Mouse (Mus musculus) myocyte (in vitro differentiated cells): ENCODE data around the gene Hcn1.

Source experiments
- CEBPB ChIP-seq: IDR thresholded peaks from 2 replicates; pipeline ENCODE4 v1.6.1; 2011; ENCODE audit warnings: mild to moderate bottlenecking, moderate library complexity; ENCODE audit not compliant: poor library complexity, insufficient read depth, severe bottlenecking
- E2F4 ChIP-seq: IDR thresholded peaks from one replicate; pipeline ENCODE4 v1.6.1; 2011; ENCODE audit warnings: mild to moderate bottlenecking, control low read depth, moderate library complexity; ENCODE audit not compliant: insufficient read depth
- MAX ChIP-seq: IDR thresholded peaks from one replicate; pipeline ENCODE4 v1.6.1; 2011; ENCODE audit warnings: low read depth, mild to moderate bottlenecking, control low read depth
- MYOD1 ChIP-seq, 3 experiments: IDR thresholded peaks; one replicate each; pipeline ENCODE4 v1.6.1; 2011; ENCODE audit warnings: control low read depth in 2 of 3, low read depth in 2 of 3, mild to moderate bottlenecking in 2 of 3, moderate library complexity in 1 of 3; ENCODE audit not compliant: insufficient read length in 2 of 3, control insufficient read depth in 1 of 3
- MYOG ChIP-seq, 3 experiments: IDR thresholded peaks; one replicate each; pipeline ENCODE4 v1.6.1; 2011; ENCODE audit warnings: control low read depth in 2 of 3, low read depth in 2 of 3, mild to moderate bottlenecking in 2 of 3; ENCODE audit not compliant: insufficient read length in 2 of 3, control insufficient read depth in 1 of 3, insufficient read depth in 1 of 3
- POLR2A ChIP-seq: IDR thresholded peaks from one replicate; pipeline ENCODE4 v1.6.1; 2011; ENCODE audit warnings: low read depth, mild to moderate bottlenecking, control low read depth, moderate library complexity; ENCODE audit not compliant: insufficient read length
- POLR2AphosphoS2 ChIP-seq: IDR thresholded peaks from one replicate; pipeline ENCODE4 v1.6.1; 2011; ENCODE audit warnings: low read depth, control low read depth; ENCODE audit not compliant: insufficient read length
- SRF ChIP-seq: IDR thresholded peaks from one replicate; pipeline ENCODE4 v1.6.1; 2011; ENCODE audit warnings: low read depth; ENCODE audit not compliant: control insufficient read depth, insufficient read length
- TCF12 ChIP-seq: IDR thresholded peaks from one replicate; pipeline ENCODE4 v1.6.1; 2011; ENCODE audit warnings: mild to moderate bottlenecking, control low read depth; ENCODE audit not compliant: poor library complexity, insufficient read depth, severe bottlenecking
- USF1 ChIP-seq: IDR thresholded peaks from one replicate; pipeline ENCODE4 v1.6.1; 2011; ENCODE audit warnings: low read depth, mild to moderate bottlenecking, control low read depth, moderate library complexity

DNA sequence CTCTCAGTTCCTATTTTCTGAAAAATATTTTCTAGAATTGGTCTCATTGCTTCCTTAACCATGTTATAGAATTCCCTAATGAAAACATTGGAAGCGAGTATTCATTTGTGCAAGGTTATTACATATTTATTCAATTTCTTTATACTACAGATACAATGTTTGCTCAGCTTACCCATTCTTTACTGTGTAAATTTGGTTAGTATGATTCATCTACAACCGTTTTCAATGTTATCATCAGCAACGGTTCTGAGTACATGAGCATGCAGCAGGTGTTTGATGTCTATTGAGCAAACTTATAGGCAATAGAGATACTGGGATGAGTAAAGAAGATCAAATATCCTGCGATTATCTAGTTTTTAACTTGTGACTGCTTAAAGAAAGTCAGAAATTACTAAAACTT is 327.6 kb downstream of the Hcn1 start:
- no peak for TF ChIP-seq POLR2A
- TF ChIP-seq MYOD1 (IDR thresholded peaks at IDR 0.05; ENCODE audit: control insufficient read depth in 1 of 3, insufficient read length in 2 of 3, low read depth in 2 of 3), result no peak
- TF ChIP-seq MYOG (IDR thresholded peaks at IDR 0.05; ENCODE audit: control insufficient read depth in 1 of 3, insufficient read depth in 1 of 3, insufficient read length in 2 of 3, low read depth in 2 of 3), result no peak
- no peak for TF ChIP-seq TCF12
- no peak for TF ChIP-seq USF1
- no peak for TF ChIP-seq CEBPB
- no peak for TF ChIP-seq POLR2AphosphoS2
- no peak for TF ChIP-seq MAX
- no peak for TF ChIP-seq E2F4
- TF ChIP-seq SRF, result no peak
